Mouse (Mus musculus): Measurements from ENCODE around the gene Klf7. TPM values are rescaled to one million over a fixed set of nuclear protein-coding genes. Genes with fewer than 3 reads are reported as not detected.

Klf7 gene
- total RNA-seq, 1 experiment from 2014 or later, result 34.7 TPM

GRCm38 (mm10) chr1:63998901-63999300, 123.2 kb downstream of the Klf7 start:
- ATAC-seq (ENCODE audit: extremely low read depth, insufficient number of reproducible peaks, low FRiP score, poor library complexity, severe bottlenecking), result no peak

- ATAC-seq (ENCODE audit: extremely low read depth, insufficient number of reproducible peaks, low FRiP score, poor library complexity, severe bottlenecking), result no peak
These were observed 123.9 kb downstream of the Klf7 start for GRCm38 (mm10) chr1:63998139-63998538.

GRCm38 (mm10) chr1:63995828-63996227, 126.3 kb downstream of the Klf7 start:
- ATAC-seq (ENCODE audit: extremely low read depth, insufficient number of reproducible peaks, low FRiP score, poor library complexity, severe bottlenecking), result no peak

GRCm38 (mm10) chr1:63995137-63995492, 127.0 kb downstream of the Klf7 start:
- ATAC-seq (ENCODE audit: extremely low read depth, insufficient number of reproducible peaks, low FRiP score, poor library complexity, severe bottlenecking), result no peak

GRCm38 (mm10) chr1:63994248-63995136, 127.6 kb downstream of the Klf7 start:
- no peak for ATAC-seq (ENCODE audit: extremely low read depth, insufficient number of reproducible peaks, low FRiP score, poor library complexity, severe bottlenecking)

- ATAC-seq (ENCODE audit: extremely low read depth, insufficient number of reproducible peaks, low FRiP score, poor library complexity, severe bottlenecking), result no peak
These were observed 129.6 kb downstream of the Klf7 start for GRCm38 (mm10) chr1:63992506-63992905.

GRCm38 (mm10) chr1:63990416-63990815, 131.7 kb downstream of the Klf7 start:
- no peak for ATAC-seq (ENCODE audit: extremely low read depth, insufficient number of reproducible peaks, low FRiP score, poor library complexity, severe bottlenecking)

- ATAC-seq (ENCODE audit: extremely low read depth, insufficient number of reproducible peaks, low FRiP score, poor library complexity, severe bottlenecking), result no peak
These were observed 141.3 kb downstream of the Klf7 start for GRCm38 (mm10) chr1:63980733-63981132.

All from neutrophil, adult 5-6 weeks (primary cell).